Mouse (Mus musculus): Measurements from ENCODE around the gene Mapk8ip3.

Gene Mapk8ip3

DNA sequence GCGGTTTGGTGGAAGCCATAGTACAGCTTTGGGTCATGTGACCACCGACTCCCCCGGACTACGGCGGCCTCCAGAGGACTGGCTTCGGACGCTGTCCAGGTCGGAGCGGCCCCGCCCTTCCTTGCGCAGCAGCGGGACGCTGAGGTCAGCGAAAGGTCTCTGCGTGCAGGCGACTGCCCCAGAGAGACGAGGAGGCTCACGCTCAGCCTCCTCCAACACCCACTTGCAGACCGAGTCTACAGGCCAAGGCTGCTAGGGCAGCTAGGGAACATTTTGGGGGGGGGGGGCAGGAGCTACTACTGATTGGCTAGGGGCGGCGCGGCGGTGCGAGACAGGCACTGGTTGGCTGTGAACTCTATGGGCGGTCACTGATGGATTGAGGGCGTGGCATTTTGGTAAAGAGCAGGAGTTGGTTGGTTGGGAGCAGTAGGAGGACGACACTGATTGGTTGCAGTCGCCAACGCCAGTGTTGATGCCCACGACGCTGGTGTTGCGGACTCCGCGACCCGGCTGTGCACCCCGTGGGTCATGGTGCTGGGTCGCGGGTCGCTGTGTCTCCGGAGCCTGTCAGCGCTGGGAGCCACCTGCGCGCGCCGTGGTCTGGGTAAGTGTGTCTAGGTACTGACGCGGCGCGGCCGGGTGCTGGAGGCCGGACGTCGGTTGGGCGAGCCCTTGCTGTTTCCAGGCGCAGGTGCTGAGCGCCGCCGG is 86.6 kb downstream of the Mapk8ip3 start, which contains the start of gene Fahd1:
TSS of gene Fahd1 (minus strand) at position 300 of the 708 bp plus-strand sequence.
- DNase-seq (ENCODE audit: low read depth, low spot score), result peak; percentile 97

DNA sequence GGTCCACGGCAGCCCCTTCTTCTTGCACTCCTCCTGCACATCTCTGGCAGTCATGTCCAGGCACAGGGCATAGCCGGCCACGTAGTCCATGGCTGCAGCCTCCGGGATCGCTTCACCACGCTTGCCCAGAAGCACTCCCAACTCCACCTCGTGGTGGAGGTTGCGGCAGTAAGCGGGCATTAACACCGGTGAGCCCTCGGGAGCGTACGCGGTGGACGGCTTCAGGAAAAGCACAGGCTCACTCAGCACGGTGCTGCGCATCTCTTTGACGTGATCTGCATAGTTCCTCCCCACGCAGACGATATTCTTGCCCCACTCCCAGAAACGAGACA is 87.1 kb downstream of the Mapk8ip3 start:
- no peak for DNase-seq (ENCODE audit: low read depth, low spot score)

DNA sequence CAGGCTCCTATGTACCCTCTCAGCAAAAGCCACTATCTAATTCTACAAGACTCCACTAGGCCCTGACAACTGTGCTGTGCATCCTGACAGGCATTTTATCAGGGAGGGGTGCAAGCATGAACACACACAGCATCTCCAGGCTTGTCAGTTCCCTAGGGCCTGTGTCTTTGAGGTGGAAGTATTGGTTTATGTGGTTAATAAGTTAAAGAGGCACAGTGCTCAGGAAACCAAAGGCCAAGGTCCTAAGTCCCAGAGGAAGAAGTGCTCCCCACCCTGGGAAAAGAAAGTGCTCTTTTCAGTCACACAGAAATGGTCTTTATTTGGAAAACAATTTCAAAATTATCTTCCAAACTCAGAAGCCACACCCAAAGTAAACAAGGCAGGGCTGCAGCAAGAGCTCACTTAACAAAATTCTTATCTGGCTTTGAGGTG is 88.2 kb downstream of the Mapk8ip3 start:
- DNase-seq (ENCODE audit: low read depth, low spot score), result peak; percentile 65

DNA sequence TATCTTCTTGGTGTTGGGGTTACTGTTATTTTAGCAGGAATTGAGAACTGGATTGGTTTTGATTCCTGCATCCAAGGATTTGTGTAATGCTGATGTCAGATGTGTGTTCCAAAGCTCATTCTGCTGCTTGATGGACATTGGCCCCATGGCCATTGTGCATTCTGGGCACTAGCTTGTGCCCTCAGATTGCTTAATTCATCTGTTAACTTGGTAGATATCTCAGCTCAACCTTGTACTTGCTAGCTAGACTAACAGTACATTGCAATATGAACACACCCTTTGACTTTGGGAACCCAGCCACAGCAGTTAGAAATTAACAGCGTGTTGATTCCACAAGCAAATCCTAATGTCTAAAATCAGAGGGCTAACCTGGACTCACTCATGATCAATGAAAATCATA is 89.4 kb downstream of the Mapk8ip3 start:
- DNase-seq (ENCODE audit: low read depth, low spot score), result no peak

DNA sequence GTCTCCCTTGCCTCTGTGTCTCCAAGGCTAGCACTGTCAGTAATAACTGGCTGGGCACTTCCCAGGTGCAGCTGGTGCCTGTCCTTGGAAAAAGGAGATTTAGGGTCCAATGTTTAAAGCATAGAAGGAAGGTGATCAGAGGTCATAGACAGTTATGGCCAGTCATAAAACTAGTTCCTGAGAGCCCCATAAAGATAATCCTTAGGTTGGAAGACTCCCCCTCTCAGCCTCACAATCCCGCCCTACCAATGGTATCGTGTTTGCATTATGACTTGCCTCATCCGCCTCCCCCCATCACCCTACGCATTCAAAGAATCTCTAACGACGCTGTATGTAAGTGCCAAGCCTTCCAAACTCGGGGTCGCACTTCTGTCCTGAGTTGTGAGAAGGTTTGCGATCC is 92.3 kb downstream of the Mapk8ip3 start:
- no peak for DNase-seq (ENCODE audit: low read depth, low spot score)

DNA sequence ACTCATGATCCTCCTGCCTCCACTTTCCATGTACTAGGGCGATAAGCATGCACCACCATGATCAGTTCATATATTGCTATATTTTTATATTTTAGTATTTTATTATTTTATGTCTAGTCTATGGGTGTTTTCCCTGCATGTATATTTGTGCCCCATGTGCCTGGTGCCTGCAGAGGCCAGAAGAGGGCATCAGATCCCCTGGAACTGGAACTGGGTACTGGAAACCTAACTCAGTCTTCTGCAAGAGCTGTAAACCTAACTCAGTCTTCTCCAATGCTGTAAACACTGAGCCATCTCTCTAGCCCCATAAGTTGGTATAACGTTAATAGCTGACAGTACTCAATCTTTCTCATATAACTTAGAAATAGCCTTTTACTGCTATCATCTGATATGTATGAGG is 94.1 kb downstream of the Mapk8ip3 start:
- DNase-seq (ENCODE audit: low read depth, low spot score), result no peak

Measured in c-Kit-negative CD71-positive TER-119-positive erythroid progenitor cells, embryonic 14.5 days (primary cell).